Mouse (Mus musculus) kidney, postnatal 0 days (tissue): ENCODE results near the gene Gpr25. TPM values are rescaled to one million over a fixed set of nuclear protein-coding genes. Genes with fewer than 3 reads are reported as not detected.
A peak's percentile ranks its signal among the peaks of the same experiment; 100 is the strongest.

Experiments
- ATAC-seq: fragments of 200-750 bp; cut with Nextera tagmentation; replicated peaks from 2 replicates; pipeline ENCODE4 v1.8.0; 2017; ENCODE audit warnings: low read depth, moderate number of reproducible peaks, moderate TSS enrichment, moderate library complexity; ENCODE audit not compliant: low FRiP score
- DNase-seq: peaks from one replicate; pipeline ENCODE4 v3.0.0-alpha.2; 2016; ENCODE audit warnings: low spot score
- H3K27ac ChIP-seq: fragments of 300-500 bp; sonication (generic); 2 replicates; pipeline ENCODE4 v1.5.1; 2014; ENCODE audit warnings: mild to moderate bottlenecking
- H3K27me3 ChIP-seq: fragments of 300-500 bp; sonication (generic); 2 replicates; pipeline ENCODE4 v1.6.1; 2014; ENCODE audit warnings: low read length, mixed read lengths; ENCODE audit not compliant: insufficient read depth
- H3K36me3 ChIP-seq: fragments of 300-500 bp; sonication (generic); 2 replicates; pipeline ENCODE4 v1.6.1; 2014; ENCODE audit warnings: low read length, mixed read lengths; ENCODE audit not compliant: insufficient read depth
- H3K4me1 ChIP-seq: fragments of 300-500 bp; sonication (generic); replicated peaks from 2 replicates; pipeline ENCODE4 v1.6.1; 2014; ENCODE audit warnings: antibody characterized with exemption, low read length, mixed read lengths; ENCODE audit not compliant: insufficient read depth
- H3K4me2 ChIP-seq: fragments of 300-500 bp; sonication (generic); 2 replicates; pipeline ENCODE4 v1.6.1; 2014; ENCODE audit warnings: mild to moderate bottlenecking, low read length, moderate library complexity, mixed read lengths
- H3K4me3 ChIP-seq: fragments of 300-500 bp; sonication (generic); replicated peaks from 2 replicates; pipeline ENCODE4 v1.5.1; 2014; ENCODE audit warnings: low read depth, low read length
- H3K9ac ChIP-seq: fragments of 300-500 bp; sonication (generic); 2 replicates; pipeline ENCODE4 v1.6.1; 2014; ENCODE audit warnings: low read depth, low read length
- H3K9me3 ChIP-seq: fragments of 300-500 bp; sonication (generic); replicated peaks from 2 replicates; pipeline ENCODE4 v1.6.1; 2016; ENCODE audit warnings: low read length, inconsistent platforms, mixed read lengths
- CTCF ChIP-seq: IDR thresholded peaks from 2 replicates; pipeline ENCODE4 v1.5.1; 2016; ENCODE audit warnings: antibody characterized with exemption, low read depth, mild to moderate bottlenecking, moderate library complexity
- WGBS: fragments of 180-500 bp; shearing (Covaris S2); extraction: QIAGEN DNeasy Blood & Tissue Kit; methylation state at CpG from one replicate; pipeline ENCODE4 v1.1.7; 2014; 5-methylcytosine and 5-hydroxymethylcytosine counted together
- polyA plus RNA-seq: library from polyadenylated mRNA; unstranded; fragments of >200 nt; fragmentation: Nextera tagmentation; extraction: Ambion mirVana; gene quantifications from 2 replicates; pipeline ENCODE4 v1.2.1, GENCODE M21; 2015

Gpr25 gene
- polyA plus RNA-seq, 1 experiment from 2014 or later = not detected

- no peaks in the 10 kb centered on the region for H3K4me1 ChIP-seq
- no peak overlapping the region for H3K27ac ChIP-seq
- 91% methylated on average over 4 of the region's 4 CpGs for WGBS
- ATAC-seq = no peak
- no peak for DNase-seq
- no peak overlapping the region for H3K4me3 ChIP-seq
- no peaks in the 10 kb centered on the region for H3K36me3 ChIP-seq
- no peak overlapping the region for H3K9ac ChIP-seq
- no peaks in the 10 kb centered on the region for H3K9me3 ChIP-seq
- H3K4me2 ChIP-seq = no peak overlapping the region
- no peaks in the 10 kb centered on the region for H3K27me3 ChIP-seq
- TF ChIP-seq CTCF = no peak
Observed at GRCm38 (mm10) chr1:136238495-136238894, 22.2 kb downstream of the Gpr25 start.

- ATAC-seq (no peak), DNase-seq (no peak)
- Histone ChIP-seq H3K36me3 (no peaks in the 10 kb centered on the region), H3K4me1 (peaks cover 11% of the 10 kb centered on the region; the same call in 1 of the 2 replicates), H3K4me3 (peak overlapping the region; percentile 54), H3K9me3 (no peaks in the 10 kb centered on the region), H3K9ac (peak overlapping the region; percentile 27; the same call in 1 of the 2 replicates), H3K27ac (no peak overlapping the region; the same call in 1 of the 2 replicates), H3K4me2 (peak overlapping the region; percentile 82), H3K27me3 (no peaks in the 10 kb centered on the region)
- 5% methylated on average over 9 of the region's 9 CpGs for WGBS
- TF ChIP-seq CTCF = peak; percentile 65
Observed at GRCm38 (mm10) chr1:136234595-136235092, 26.0 kb downstream of the Gpr25 start.

- DNase-seq (peak; percentile 77), ATAC-seq (peak; percentile 77)
- Histone ChIP-seq H3K4me3 (peak within 1 kb of the TSS; percentile 54), H3K36me3 (no peaks in the 10 kb centered on the region), H3K4me2 (peak within 1 kb of the TSS; percentile 82), H3K27me3 (no peaks in the 10 kb centered on the region), H3K9ac (peak within 1 kb of the TSS; percentile 27), H3K27ac (peak within 1 kb of the TSS; percentile 28; the same call in 1 of the 2 replicates), H3K4me1 (peaks cover 16% of the 10 kb centered on the region; the same call in 1 of the 2 replicates), H3K9me3 (no peaks in the 10 kb centered on the region)
- 1% methylated on average over 51 of the region's 51 CpGs for WGBS
- no peak for TF ChIP-seq CTCF
Observed at GRCm38 (mm10) chr1:136233892-136234594, 26.6 kb downstream of the Gpr25 start, which contains the start of gene Inava. Inava (minus strand) TSS chr1:136234264.

GRCm38 (mm10) chr1:136232986-136233790 lies 27.5 kb downstream of the Gpr25 start:
- TF ChIP-seq CTCF = no peak
- Histone ChIP-seq H3K36me3 (no peaks in the 10 kb centered on the region), H3K4me2 (peak overlapping the region; percentile 82), H3K9ac (peak overlapping the region; percentile 27), H3K4me3 (peak overlapping the region; percentile 54), H3K27ac (no peak overlapping the region), H3K4me1 (peaks cover 24% of the 10 kb centered on the region; the same call in 1 of the 2 replicates), H3K27me3 (no peaks in the 10 kb centered on the region), H3K9me3 (no peaks in the 10 kb centered on the region)
- no peak for ATAC-seq
- 2% methylated on average over 23 of the region's 23 CpGs for WGBS
- DNase-seq = peak; percentile 10

GRCm38 (mm10) chr1:136232285-136232926 lies 28.3 kb downstream of the Gpr25 start:
- DNase-seq = no peak
- Histone ChIP-seq H3K9ac (0 out of 2 replicates have a peak overlapping the region, but pooled peaks have one; percentile 27), H3K36me3 (no peaks in the 10 kb centered on the region), H3K4me1 (peaks cover 30% of the 10 kb centered on the region), H3K4me2 (peak overlapping the region; percentile 82), H3K9me3 (no peaks in the 10 kb centered on the region), H3K4me3 (peak overlapping the region; percentile 54; the same call in 1 of the 2 replicates), H3K27ac (0 out of 2 replicates have a peak overlapping the region, but pooled peaks have one; percentile 22), H3K27me3 (no peaks in the 10 kb centered on the region)
- TF ChIP-seq CTCF = no peak
- no peak for ATAC-seq
- 5% methylated on average over 9 of the region's 9 CpGs for WGBS
